Mouse (Mus musculus) embryo, embryonic 10.5 days (tissue): Measurements from ENCODE around the gene Nfkbid.

Experiments used
- DNase-seq: peaks from one replicate; pipeline ENCODE4 v3.0.0-alpha.2; 2015; ENCODE audit warnings: low spot score

The Nfkbid gene

GRCm38 (mm10) chr7:30421175-30421889 is at the start of gene Nfkbid:
Nfkbid (plus strand) TSS chr7:30421732.
- DNase-seq = peak; percentile 54

GRCm38 (mm10) chr7:30373501-30373962 is 48.0 kb upstream of the Nfkbid start:
- peak; percentile 98 for DNase-seq

GRCm38 (mm10) chr7:30380061-30380460 is 41.5 kb upstream of the Nfkbid start:
- no peak for DNase-seq

GRCm38 (mm10) chr7:30384106-30384505 is 37.4 kb upstream of the Nfkbid start:
- no peak for DNase-seq

GRCm38 (mm10) chr7:30392746-30393520 is 28.6 kb upstream of the Nfkbid start:
- no peak for DNase-seq

GRCm38 (mm10) chr7:30393631-30394030 is 27.9 kb upstream of the Nfkbid start:
- DNase-seq = no peak

- DNase-seq = peak; percentile 40
Observed at GRCm38 (mm10) chr7:30394379-30394778, 27.2 kb upstream of the Nfkbid start.

GRCm38 (mm10) chr7:30394871-30395270 is 26.7 kb upstream of the Nfkbid start:
- DNase-seq = no peak

GRCm38 (mm10) chr7:30399671-30400070 is 21.9 kb upstream of the Nfkbid start:
- DNase-seq = peak; percentile 36

GRCm38 (mm10) chr7:30402343-30402742 is 19.2 kb upstream of the Nfkbid start:
- no peak for DNase-seq

GRCm38 (mm10) chr7:30408639-30409038 is 12.9 kb upstream of the Nfkbid start:
- no peak for DNase-seq

GRCm38 (mm10) chr7:30409789-30410188 is 11.7 kb upstream of the Nfkbid start:
- no peak for DNase-seq

- DNase-seq = no peak
Observed at GRCm38 (mm10) chr7:30411023-30411422, 10.5 kb upstream of the Nfkbid start.

GRCm38 (mm10) chr7:30412735-30413147 is 8.8 kb upstream of the Nfkbid start:
- DNase-seq = no peak

GRCm38 (mm10) chr7:30413596-30413995 is 7.9 kb upstream of the Nfkbid start, which contains the start of gene Tyrobp:
Tyrobp (plus strand) TSS chr7:30413760.
- no peak for DNase-seq

GRCm38 (mm10) chr7:30417856-30418255 is 3.7 kb upstream of the Nfkbid start:
- no peak for DNase-seq

- DNase-seq = no peak
Observed at GRCm38 (mm10) chr7:30419561-30420499, 1.7 kb upstream of the Nfkbid start, which contains the start of gene Hcst. Hcst (minus strand) TSS chr7:30419854.

GRCm38 (mm10) chr7:30420673-30421072 is 859 bp upstream of the Nfkbid start:
- no peak for DNase-seq

- DNase-seq = peak; percentile 89
Observed at GRCm38 (mm10) chr7:30421890-30422435, 431 bp downstream of the Nfkbid start.

GRCm38 (mm10) chr7:30422560-30422959 is 1.0 kb downstream of the Nfkbid start:
- no peak for DNase-seq

GRCm38 (mm10) chr7:30423071-30423641 is 1.6 kb downstream of the Nfkbid start:
- DNase-seq = no peak
